Mouse (Mus musculus) neural tube, embryonic 11.5 days (tissue): ENCODE data around the gene Phtf1. TPM values are rescaled to one million over a fixed set of nuclear protein-coding genes. Genes with fewer than 3 reads are reported as not detected.

Experiments used
- ATAC-seq: fragments of 200-750 bp; cut with Nextera tagmentation; 2 replicates; pipeline ENCODE4 v1.8.0; 2017; ENCODE audit warnings: moderate number of reproducible peaks, mild to moderate bottlenecking, moderate TSS enrichment, moderate library complexity; ENCODE audit not compliant: insufficient read depth, low FRiP score, low TSS enrichment
- DNase-seq: peaks from one replicate; pipeline ENCODE4 v3.0.0-alpha.2; 2015; ENCODE audit warnings: low spot score
- H3K27ac ChIP-seq: fragments of 300-500 bp; sonication (generic); 2 replicates; pipeline ENCODE4 v1.5.1; 2014; ENCODE audit warnings: low read depth, mild to moderate bottlenecking, low read length
- H3K27me3 ChIP-seq: fragments of 300-500 bp; sonication (generic); 2 replicates; pipeline ENCODE4 v1.6.1; 2014; ENCODE audit warnings: mild to moderate bottlenecking, low read length, mixed read lengths; ENCODE audit not compliant: control insufficient read depth, insufficient read depth
- H3K36me3 ChIP-seq: fragments of 300-500 bp; sonication (generic); 2 replicates; pipeline ENCODE4 v1.6.1; 2014; ENCODE audit warnings: mild to moderate bottlenecking, low read length, moderate library complexity, mixed read lengths; ENCODE audit not compliant: control insufficient read depth, insufficient read depth
- H3K4me1 ChIP-seq: fragments of 300-500 bp; sonication (generic); 2 replicates; pipeline ENCODE4 v1.6.1; 2014; ENCODE audit warnings: low read length, mixed read lengths; ENCODE audit not compliant: control insufficient read depth, insufficient read depth
- H3K4me2 ChIP-seq: fragments of 300-500 bp; sonication (generic); 2 replicates; pipeline ENCODE4 v1.6.1; 2014; ENCODE audit warnings: low read depth, mild to moderate bottlenecking, moderate library complexity
- H3K4me3 ChIP-seq: fragments of 300-500 bp; sonication (generic); 2 replicates; pipeline ENCODE4 v1.5.1; 2014; ENCODE audit warnings: low read depth, low read length
- H3K9ac ChIP-seq: fragments of 300-500 bp; sonication (generic); 2 replicates; pipeline ENCODE4 v1.6.1; 2014; ENCODE audit warnings: mild to moderate bottlenecking, low read length
- H3K9me3 ChIP-seq: fragments of 300-500 bp; sonication (generic); 2 replicates; pipeline ENCODE4 v1.6.1; 2016; ENCODE audit warnings: low read length; ENCODE audit not compliant: control insufficient read depth
- WGBS: fragments of 180-500 bp; shearing (Covaris S2); extraction: QIAGEN DNeasy Blood & Tissue Kit; methylation state at CpG from one replicate; pipeline ENCODE4 v1.1.7; 2014; 5-methylcytosine and 5-hydroxymethylcytosine counted together
- polyA plus RNA-seq: library from polyadenylated mRNA; unstranded; fragments of >200 nt; fragmentation: Nextera tagmentation; extraction: Ambion mirVana; gene quantifications from 2 replicates; pipeline ENCODE4 v1.2.1, GENCODE M21; 2014

The Phtf1 gene
- polyA plus RNA-seq, 1 experiment from 2014 or later: 46.3 TPM

- H3K27ac ChIP-seq: no peak overlapping the region
- WGBS: 25% methylated on average over 6 of the region's 6 CpGs
Measured at GRCm38 (mm10) chr3:104059001-104059622, 91.2 kb downstream of the Phtf1 start.

DNA sequence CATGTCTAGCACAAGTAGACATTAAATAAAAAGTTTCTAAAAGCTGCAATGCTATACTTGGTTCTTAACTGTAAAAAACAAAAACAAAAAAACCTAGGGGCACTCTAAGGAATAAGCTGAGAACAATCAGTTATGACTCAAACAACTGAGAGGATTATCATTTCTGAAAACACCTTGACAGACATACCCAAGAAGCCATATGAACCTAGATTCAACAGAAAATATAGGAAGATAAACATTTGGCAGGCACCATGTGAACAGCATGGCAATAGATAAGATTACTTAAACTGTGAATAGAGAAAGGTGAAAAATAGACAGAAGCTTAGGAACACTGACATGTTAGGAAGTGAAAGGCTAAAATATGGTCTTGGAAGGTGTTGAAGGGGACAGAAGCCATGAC is 101.5 kb downstream of the Phtf1 start:
- H3K4me2 ChIP-seq: no peak overlapping the region
- H3K9me3 ChIP-seq: no peaks in the 10 kb centered on the region
- no peak for ATAC-seq
- no peak overlapping the region for H3K4me3 ChIP-seq
- no peak overlapping the region for H3K9ac ChIP-seq
- no peak overlapping the region for H3K27ac ChIP-seq
- no peaks in the 10 kb centered on the region for H3K27me3 ChIP-seq
- H3K4me1 ChIP-seq: no peaks in the 10 kb centered on the region
- H3K36me3 ChIP-seq: no peaks in the 10 kb centered on the region
- DNase-seq: no peak

More at GRCm38 (mm10) chr3:104059001-104059622, 91.2 kb downstream of the Phtf1 start:
- peak; percentile 44 for DNase-seq
- no peak overlapping the region for H3K9ac ChIP-seq
- no peak overlapping the region for H3K4me3 ChIP-seq
- H3K36me3 ChIP-seq: no peaks in the 10 kb centered on the region
- H3K4me2 ChIP-seq: no peak overlapping the region
- no peaks in the 10 kb centered on the region for H3K4me1 ChIP-seq
- no peaks in the 10 kb centered on the region for H3K27me3 ChIP-seq
- ATAC-seq: peak; percentile 65
- no peaks in the 10 kb centered on the region for H3K9me3 ChIP-seq

Other genes with a start within 250 kb of the Phtf1 start
- 18.0 and 19.0 TPM in 2 replicates for gene Olfml3, start 230.1 kb upstream of the Phtf1 start, polyA plus RNA-seq
- not detected in 2 replicates for gene Gm10964, start 228.7 kb upstream of the Phtf1 start, polyA plus RNA-seq
- gene Hipk1, start 176.5 kb upstream of the Phtf1 start, polyA plus RNA-seq: 15.4 and 16.0 TPM in 2 replicates
- gene Dclre1b, start 158.7 kb upstream of the Phtf1 start, polyA plus RNA-seq: 33.5 and 35.9 TPM in 2 replicates
- gene Ap4b1, start 158.6 kb upstream of the Phtf1 start, polyA plus RNA-seq: 27.4 and 27.6 TPM in 2 replicates
- gene Gm43064, start 158.5 kb upstream of the Phtf1 start, polyA plus RNA-seq: 0.14 and 0.19 TPM in 2 replicates
- gene Bcl2l15, start 135.5 kb upstream of the Phtf1 start, polyA plus RNA-seq: not detected in 2 replicates
- 0.24 and 0.65 TPM in 2 replicates for gene Ptpn22, start 108.3 kb upstream of the Phtf1 start, polyA plus RNA-seq
- gene Rsbn1, start 54.0 kb upstream of the Phtf1 start, polyA plus RNA-seq: 22.3 and 22.6 TPM in 2 replicates